Mouse (Mus musculus): ENCODE results near the gene Ppp1r3e. TPM values are rescaled to one million over a fixed set of nuclear protein-coding genes. Genes with fewer than 3 reads are reported as not detected.

Gene Ppp1r3e
- polyA plus RNA-seq, 1 experiment from 2014 or later, result 2.3 TPM

DNA sequence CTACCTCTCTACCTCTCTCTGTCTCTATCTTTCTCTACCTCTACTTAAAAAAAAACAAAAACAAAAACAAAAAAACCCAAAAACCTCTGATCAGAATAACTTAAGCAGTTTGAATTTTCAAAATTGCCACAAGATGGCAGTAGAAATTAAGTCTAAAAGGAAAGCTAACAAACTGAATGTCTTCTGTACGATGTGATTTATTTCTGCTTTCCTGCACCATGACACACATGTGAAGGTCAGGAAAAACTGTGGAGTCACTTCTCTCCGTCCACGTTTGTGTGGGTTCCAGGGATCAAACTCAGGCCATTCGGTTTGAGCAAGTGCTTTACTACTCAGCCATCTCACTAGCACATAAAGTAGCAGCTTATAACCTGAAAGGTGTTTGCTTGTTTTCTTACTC is 33.9 kb downstream of the Ppp1r3e start:
- WGBS, result 3% methylated on average over 4 of the region's 4 CpGs
- no peak overlapping the region for H3K4me2 ChIP-seq (replicated peaks)

GRCm38 (mm10) chr14:54823716-54824115 is 53.6 kb downstream of the Ppp1r3e start:
- Histone ChIP-seq H3K27ac (no peak overlapping the region), H3K9me3 (no peaks in the 10 kb centered on the region), H3K4me1 (replicated peaks) (no peaks in the 10 kb centered on the region), H3K4me3 (replicated peaks) (no peak overlapping the region), H3K4me2 (replicated peaks) (no peak overlapping the region), H3K27me3 (replicated peaks) (no peaks in the 10 kb centered on the region), H3K36me3 (no peaks in the 10 kb centered on the region), H3K9ac (no peak overlapping the region)
- ATAC-seq, result no peak
- 79% methylated on average over 1 of the region's 1 CpGs for whole genome bisulfite sequencing

More for the DNA sequence above, 33.9 kb downstream of the Ppp1r3e start:
- Histone ChIP-seq H3K27me3 (replicated peaks) (no peaks in the 10 kb centered on the region), H3K27ac (no peak overlapping the region), H3K9me3 (no peaks in the 10 kb centered on the region), H3K36me3 (no peaks in the 10 kb centered on the region), H3K9ac (no peak overlapping the region), H3K4me3 (replicated peaks) (no peak overlapping the region), H3K4me1 (replicated peaks) (no peaks in the 10 kb centered on the region)
- no peak for ATAC-seq

Other genes starting within 250 kb of the Ppp1r3e start
- gene Gm17606, start 236.6 kb downstream of the Ppp1r3e start, polyA plus RNA-seq (2015; fragmentation: Nextera tagmentation; extraction: Ambion mirVana), result not detected in 2 replicates
- gene Cdh24, start 236.2 kb downstream of the Ppp1r3e start, polyA plus RNA-seq (2015; fragmentation: Nextera tagmentation; extraction: Ambion mirVana), result 2.8 and 3.0 TPM in 2 replicates
- 83.7 and 84.8 TPM in 2 replicates for gene 1700123O20Rik, start 191.3 kb downstream of the Ppp1r3e start, polyA plus RNA-seq (2015; fragmentation: Nextera tagmentation; extraction: Ambion mirVana)
- gene Acin1, start 190.6 kb downstream of the Ppp1r3e start, polyA plus RNA-seq (2015; fragmentation: Nextera tagmentation; extraction: Ambion mirVana), result 105 and 107 TPM in 2 replicates
- gene Gm29776, start 178.7 kb downstream of the Ppp1r3e start, polyA plus RNA-seq (2015; fragmentation: Nextera tagmentation; extraction: Ambion mirVana), result 0.11 and 0.15 TPM in 2 replicates
- gene Cebpe, start 165.4 kb downstream of the Ppp1r3e start, polyA plus RNA-seq (2015; fragmentation: Nextera tagmentation; extraction: Ambion mirVana), result 0.19 and 0.21 TPM in 2 replicates
- gene Slc7a8, start 95.6 kb downstream of the Ppp1r3e start, polyA plus RNA-seq (2015; fragmentation: Nextera tagmentation; extraction: Ambion mirVana), result 30.9 and 33.0 TPM in 2 replicates
- not detected in 2 replicates for gene Rnf212b, start 63.4 kb downstream of the Ppp1r3e start, polyA plus RNA-seq (2015; fragmentation: Nextera tagmentation; extraction: Ambion mirVana)
- 6.2 and 6.9 TPM in 2 replicates for gene Homez, start 6.6 kb downstream of the Ppp1r3e start, polyA plus RNA-seq (2015; fragmentation: Nextera tagmentation; extraction: Ambion mirVana)
- 3.6 and 4.7 TPM in 2 replicates for gene Bcl2l2, start 5.8 kb upstream of the Ppp1r3e start, polyA plus RNA-seq (2015; fragmentation: Nextera tagmentation; extraction: Ambion mirVana)
- gene Gm20521, start 5.9 kb upstream of the Ppp1r3e start, polyA plus RNA-seq (2015; fragmentation: Nextera tagmentation; extraction: Ambion mirVana), result 0.34 and 0.35 TPM in 2 replicates
- 108 and 119 TPM in 2 replicates for gene Pabpn1, start 14.9 kb upstream of the Ppp1r3e start, polyA plus RNA-seq (2015; fragmentation: Nextera tagmentation; extraction: Ambion mirVana)
- gene Slc22a17, start 35.6 kb upstream of the Ppp1r3e start, polyA plus RNA-seq (2015; fragmentation: Nextera tagmentation; extraction: Ambion mirVana), result 30.2 and 33.2 TPM in 2 replicates
- 20.0 and 20.7 TPM in 2 replicates for gene Efs, start 48.6 kb upstream of the Ppp1r3e start, polyA plus RNA-seq (2015; fragmentation: Nextera tagmentation; extraction: Ambion mirVana)
- gene Il25, start 55.1 kb upstream of the Ppp1r3e start, polyA plus RNA-seq (2015; fragmentation: Nextera tagmentation; extraction: Ambion mirVana), result not detected in 2 replicates
- gene Cmtm5, start 58.7 kb upstream of the Ppp1r3e start, polyA plus RNA-seq (2015; fragmentation: Nextera tagmentation; extraction: Ambion mirVana), result 2.2 and 2.3 TPM in 2 replicates
- 0.27 and 0.44 TPM in 2 replicates for gene Myh6, start 89.4 kb upstream of the Ppp1r3e start, polyA plus RNA-seq (2015; fragmentation: Nextera tagmentation; extraction: Ambion mirVana)
- gene Gm17428, start 99.4 kb upstream of the Ppp1r3e start, polyA plus RNA-seq (2015; fragmentation: Nextera tagmentation; extraction: Ambion mirVana), result not detected in 2 replicates
- gene Myh7, start 117.1 kb upstream of the Ppp1r3e start, polyA plus RNA-seq (2015; fragmentation: Nextera tagmentation; extraction: Ambion mirVana), result 0.83 and 1.6 TPM in 2 replicates
- 83.1 and 84.9 TPM in 2 replicates for gene Ngdn, start 137.9 kb upstream of the Ppp1r3e start, polyA plus RNA-seq (2015; fragmentation: Nextera tagmentation; extraction: Ambion mirVana)
- 3.8 and 4.4 TPM in 2 replicates for gene Zfhx2, start 214.8 kb upstream of the Ppp1r3e start, polyA plus RNA-seq (2015; fragmentation: Nextera tagmentation; extraction: Ambion mirVana)
- 19.0 and 19.4 TPM in 2 replicates for gene Thtpa, start 217.2 kb upstream of the Ppp1r3e start, polyA plus RNA-seq (2015; fragmentation: Nextera tagmentation; extraction: Ambion mirVana)
- 71.9 and 73.9 TPM in 2 replicates for gene Ap1g2, start 229.0 kb upstream of the Ppp1r3e start, polyA plus RNA-seq (2015; fragmentation: Nextera tagmentation; extraction: Ambion mirVana)
- gene Jph4, start 239.4 kb upstream of the Ppp1r3e start, polyA plus RNA-seq (2015; fragmentation: Nextera tagmentation; extraction: Ambion mirVana), result 1.6 and 1.7 TPM in 2 replicates